Mouse (Mus musculus): ENCODE results near the gene Myo9b. TPM values are rescaled to one million over a fixed set of nuclear protein-coding genes. Genes with fewer than 3 reads are reported as not detected.
"Not testable (repeated sequence)": the region's sequence is repeated elsewhere in the genome, so short reads cannot be mapped to it uniquely, and the experiment has no call there.

Gene Myo9b
- polyA plus RNA-seq, 1 experiment from 2014 or later = 30.4 TPM

- not testable (repeated sequence) for H3K36me3 ChIP-seq; H3K4me1 ChIP-seq; H3K4me3 ChIP-seq; H3K9me3 ChIP-seq (replicated peaks); ATAC-seq (ENCODE audit: low FRiP score); H3K9ac ChIP-seq; H3K4me2 ChIP-seq (replicated peaks); H3K27me3 ChIP-seq; H3K27ac ChIP-seq
- WGBS = 90% methylated on average over 1 of the region's 1 CpGs
Observed at GRCm38 (mm10) chr8:71279409-71279808, 6.9 kb downstream of the Myo9b start.

GRCm38 (mm10) chr8:71281731-71282130 lies 9.2 kb downstream of the Myo9b start:
- ATAC-seq (ENCODE audit: low FRiP score); H3K27ac ChIP-seq; H3K27me3 ChIP-seq; H3K4me2 ChIP-seq (replicated peaks); H3K4me3 ChIP-seq; H3K9ac ChIP-seq; H3K36me3 ChIP-seq; H3K4me1 ChIP-seq; H3K9me3 ChIP-seq (replicated peaks): not testable (repeated sequence)
- WGBS = 94% methylated on average over 1 of the region's 1 CpGs

GRCm38 (mm10) chr8:71282621-71283020 lies 10.1 kb downstream of the Myo9b start:
- WGBS = 86% methylated on average over 5 of the region's 5 CpGs
- no peak for ATAC-seq (ENCODE audit: low FRiP score)
- H3K4me2 ChIP-seq (replicated peaks) = no peak overlapping the region

GRCm38 (mm10) chr8:71286223-71286622 lies 13.7 kb downstream of the Myo9b start:
- H3K4me3 ChIP-seq; ATAC-seq (ENCODE audit: low FRiP score); H3K9me3 ChIP-seq (replicated peaks); H3K27ac ChIP-seq; H3K27me3 ChIP-seq; H3K4me1 ChIP-seq; H3K9ac ChIP-seq; H3K4me2 ChIP-seq (replicated peaks): not testable (repeated sequence)
- peaks cover 17% of the 10 kb centered on the region for H3K36me3 ChIP-seq
- 83% methylated on average over 2 of the region's 2 CpGs for WGBS

More at GRCm38 (mm10) chr8:71282621-71283020, 10.1 kb downstream of the Myo9b start:
- Histone ChIP-seq H3K4me1 (no peaks in the 10 kb centered on the region), H3K9me3 (replicated peaks) (no peaks in the 10 kb centered on the region), H3K9ac (no peak overlapping the region), H3K36me3 (no peaks in the 10 kb centered on the region; the same call in 1 of the 2 replicates), H3K4me3 (no peak overlapping the region), H3K27me3 (no peaks in the 10 kb centered on the region), H3K27ac (no peak overlapping the region)

GRCm38 (mm10) chr8:71288441-71288949 lies 16.0 kb downstream of the Myo9b start:
- Histone ChIP-seq H3K4me3 (no peak overlapping the region), H3K27me3 (no peaks in the 10 kb centered on the region), H3K27ac (no peak overlapping the region), H3K4me2 (replicated peaks) (no peak overlapping the region), H3K4me1 (no peaks in the 10 kb centered on the region), H3K36me3 (peaks cover 29% of the 10 kb centered on the region), H3K9me3 (replicated peaks) (no peaks in the 10 kb centered on the region), H3K9ac (no peak overlapping the region)
- WGBS = 68% methylated on average over 3 of the region's 3 CpGs
- no peak for ATAC-seq (ENCODE audit: low FRiP score)

GRCm38 (mm10) chr8:71289098-71289497 lies 16.6 kb downstream of the Myo9b start:
- no peak overlapping the region for H3K9ac ChIP-seq
- no peaks in the 10 kb centered on the region for H3K4me1 ChIP-seq
- ATAC-seq (ENCODE audit: low FRiP score) = no peak
- H3K4me3 ChIP-seq = no peak overlapping the region
- WGBS = 93% methylated on average over 7 of the region's 7 CpGs
- no peaks in the 10 kb centered on the region for H3K9me3 ChIP-seq (replicated peaks)
- no peak overlapping the region for H3K4me2 ChIP-seq (replicated peaks)
- peaks cover 29% of the 10 kb centered on the region for H3K36me3 ChIP-seq
- no peak overlapping the region for H3K27ac ChIP-seq
- H3K27me3 ChIP-seq = no peaks in the 10 kb centered on the region

GRCm38 (mm10) chr8:71290211-71290610 lies 17.7 kb downstream of the Myo9b start:
- no peak for ATAC-seq (ENCODE audit: low FRiP score)
- no peak overlapping the region for H3K4me3 ChIP-seq
- H3K9ac ChIP-seq = no peak overlapping the region
- no peaks in the 10 kb centered on the region for H3K27me3 ChIP-seq
- no peak overlapping the region for H3K4me2 ChIP-seq (replicated peaks)
- WGBS = 96% methylated on average over 21 of the region's 21 CpGs
- H3K36me3 ChIP-seq = peaks cover 38% of the 10 kb centered on the region
- H3K27ac ChIP-seq = no peak overlapping the region
- H3K4me1 ChIP-seq = no peaks in the 10 kb centered on the region
- no peaks in the 10 kb centered on the region for H3K9me3 ChIP-seq (replicated peaks)

- H3K9ac ChIP-seq = no peak overlapping the region
- no peaks in the 10 kb centered on the region for H3K9me3 ChIP-seq (replicated peaks)
- no peaks in the 10 kb centered on the region for H3K4me1 ChIP-seq
- no peaks in the 10 kb centered on the region for H3K27me3 ChIP-seq
- H3K4me2 ChIP-seq (replicated peaks) = no peak overlapping the region
- H3K4me3 ChIP-seq = no peak overlapping the region
- no peak overlapping the region for H3K27ac ChIP-seq
- no peak for ATAC-seq (ENCODE audit: low FRiP score)
- H3K36me3 ChIP-seq = peaks cover 42% of the 10 kb centered on the region
- WGBS = 95% methylated on average over 10 of the region's 10 CpGs
Observed at GRCm38 (mm10) chr8:71290911-71291310, 18.4 kb downstream of the Myo9b start.

- no peaks in the 10 kb centered on the region for H3K27me3 ChIP-seq
- no peak overlapping the region for H3K9ac ChIP-seq
- no peak overlapping the region for H3K27ac ChIP-seq
- H3K4me3 ChIP-seq = no peak overlapping the region
- 96% methylated on average over 6 of the region's 6 CpGs for WGBS
- no peak for ATAC-seq (ENCODE audit: low FRiP score)
- no peaks in the 10 kb centered on the region for H3K9me3 ChIP-seq (replicated peaks)
- H3K4me1 ChIP-seq = no peaks in the 10 kb centered on the region
- H3K4me2 ChIP-seq (replicated peaks) = no peak overlapping the region
- peaks cover 42% of the 10 kb centered on the region for H3K36me3 ChIP-seq
Observed at GRCm38 (mm10) chr8:71291351-71291750, 18.8 kb downstream of the Myo9b start.

GRCm38 (mm10) chr8:71293930-71294329 lies 21.4 kb downstream of the Myo9b start:
- not testable (repeated sequence) for H3K4me2 ChIP-seq (replicated peaks)
- WGBS = 95% methylated on average over 3 of the region's 3 CpGs
- H3K36me3 ChIP-seq = peaks cover 56% of the 10 kb centered on the region

GRCm38 (mm10) chr8:71296188-71296621 lies 23.7 kb downstream of the Myo9b start:
- H3K36me3 ChIP-seq = peaks cover 40% of the 10 kb centered on the region
- WGBS = 93% methylated on average over 2 of the region's 2 CpGs
- H3K27ac ChIP-seq = no peak overlapping the region
- no peaks in the 10 kb centered on the region for H3K9me3 ChIP-seq (replicated peaks)
- H3K9ac ChIP-seq = no peak overlapping the region
- H3K27me3 ChIP-seq = no peaks in the 10 kb centered on the region
- ATAC-seq (ENCODE audit: low FRiP score) = no peak
- no peaks in the 10 kb centered on the region for H3K4me1 ChIP-seq
- H3K4me2 ChIP-seq (replicated peaks) = no peak overlapping the region
- H3K4me3 ChIP-seq = no peak overlapping the region

More at GRCm38 (mm10) chr8:71293930-71294329, 21.4 kb downstream of the Myo9b start:
- not testable (repeated sequence) for H3K27ac ChIP-seq; H3K4me1 ChIP-seq; H3K9me3 ChIP-seq (replicated peaks); H3K9ac ChIP-seq; H3K4me3 ChIP-seq; H3K27me3 ChIP-seq; ATAC-seq (ENCODE audit: low FRiP score)

- Histone ChIP-seq H3K36me3 (peaks cover 36% of the 10 kb centered on the region), H3K27me3 (no peaks in the 10 kb centered on the region), H3K4me2 (replicated peaks) (no peak overlapping the region), H3K9ac (no peak overlapping the region), H3K4me3 (no peak overlapping the region), H3K9me3 (replicated peaks) (no peaks in the 10 kb centered on the region), H3K27ac (no peak overlapping the region), H3K4me1 (no peaks in the 10 kb centered on the region)
- 97% methylated on average over 2 of the region's 2 CpGs for WGBS
- ATAC-seq (ENCODE audit: low FRiP score) = no peak
Observed at GRCm38 (mm10) chr8:71296784-71297183, 24.3 kb downstream of the Myo9b start.

- Histone ChIP-seq H3K4me1 (no peaks in the 10 kb centered on the region), H3K36me3 (peaks cover 39% of the 10 kb centered on the region), H3K27me3 (no peaks in the 10 kb centered on the region), H3K27ac (no peak overlapping the region), H3K9me3 (replicated peaks) (0 out of 2 replicates have a peak, but pooled peaks cover 3% of the 10 kb centered on the region), H3K4me3 (no peak overlapping the region), H3K9ac (no peak overlapping the region), H3K4me2 (replicated peaks) (no peak overlapping the region)
- ATAC-seq (ENCODE audit: low FRiP score) = no peak
- 90% methylated on average over 1 of the region's 1 CpGs for WGBS
Observed at GRCm38 (mm10) chr8:71297439-71297838, 24.9 kb downstream of the Myo9b start.

Measured in hindbrain, embryonic 12.5 days (tissue).